Mouse (Mus musculus): ENCODE measurements around the gene Slc1a7. TPM values are rescaled to one million over a fixed set of nuclear protein-coding genes. Genes with fewer than 3 reads are reported as not detected.
A peak's percentile ranks its signal among the peaks of the same experiment; 100 is the strongest.

The Slc1a7 gene
- polyA plus RNA-seq, 1 experiment from 2014 or later = not detected

- 0 out of 2 replicates have a peak, but pooled peaks cover 3% of the 10 kb centered on the region for H3K36me3 ChIP-seq (ENCODE audit: control insufficient read depth, insufficient read depth, low read length)
- H3K4me1 ChIP-seq (ENCODE audit: control insufficient read depth, insufficient read depth, low read length) = no peaks in the 10 kb centered on the region
These were observed 84.5 kb downstream of the Slc1a7 start for GRCm38 (mm10) chr4:108052673-108053072.

DNA sequence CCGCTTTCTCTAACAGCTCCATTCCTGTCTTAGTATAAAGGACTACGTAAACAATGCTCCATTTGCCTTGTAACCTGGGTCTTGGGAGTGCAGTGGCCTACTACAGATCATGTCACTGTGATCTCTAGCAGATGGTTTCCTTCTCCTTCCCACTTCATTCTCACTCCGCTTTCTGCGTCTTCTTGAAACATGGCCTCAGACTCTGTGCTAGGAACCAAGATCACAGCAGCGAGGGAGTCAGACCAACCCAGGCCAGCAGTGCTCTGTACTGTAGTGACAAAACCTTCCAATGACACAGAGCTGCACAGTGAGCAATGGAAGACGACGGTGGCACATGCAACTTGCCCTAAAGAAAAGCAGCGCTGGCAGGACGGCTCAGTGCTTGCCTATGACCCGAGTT is 87.7 kb downstream of the Slc1a7 start:
- Histone ChIP-seq H3K9me3 (ENCODE audit: control insufficient read depth, low read length) (no peaks in the 10 kb centered on the region), H3K27ac (ENCODE audit: low read depth, low read length) (no peak overlapping the region), H3K4me2 (no peak overlapping the region), H3K4me1 (ENCODE audit: control insufficient read depth, insufficient read depth, low read length) (no peaks in the 10 kb centered on the region), H3K36me3 (ENCODE audit: control insufficient read depth, insufficient read depth, low read length) (0 out of 2 replicates have a peak, but pooled peaks cover 3% of the 10 kb centered on the region), H3K27me3 (ENCODE audit: control insufficient read depth, insufficient read depth, low read length) (no peaks in the 10 kb centered on the region), H3K4me3 (ENCODE audit: low read depth, low read length) (no peak overlapping the region), H3K9ac (ENCODE audit: low read length) (no peak overlapping the region)
- 91% methylated on average over 10 of the region's 10 CpGs for WGBS
- ATAC-seq (ENCODE audit: low FRiP score) (no peak), DNase-seq (ENCODE audit: low spot score, missing footprints) (no peak)

More at GRCm38 (mm10) chr4:108052673-108053072, 84.5 kb downstream of the Slc1a7 start:
- Histone ChIP-seq H3K27me3 (ENCODE audit: control insufficient read depth, insufficient read depth, low read length) (no peaks in the 10 kb centered on the region), H3K4me2 (no peak overlapping the region), H3K9me3 (ENCODE audit: control insufficient read depth, low read length) (no peaks in the 10 kb centered on the region), H3K9ac (ENCODE audit: low read length) (no peak overlapping the region), H3K4me3 (ENCODE audit: low read depth, low read length) (no peak overlapping the region), H3K27ac (ENCODE audit: low read depth, low read length) (no peak overlapping the region)
- 88% methylated on average over 8 of the region's 8 CpGs for WGBS
- ATAC-seq (ENCODE audit: low FRiP score) (no peak), DNase-seq (ENCODE audit: low spot score, missing footprints) (no peak)

DNA sequence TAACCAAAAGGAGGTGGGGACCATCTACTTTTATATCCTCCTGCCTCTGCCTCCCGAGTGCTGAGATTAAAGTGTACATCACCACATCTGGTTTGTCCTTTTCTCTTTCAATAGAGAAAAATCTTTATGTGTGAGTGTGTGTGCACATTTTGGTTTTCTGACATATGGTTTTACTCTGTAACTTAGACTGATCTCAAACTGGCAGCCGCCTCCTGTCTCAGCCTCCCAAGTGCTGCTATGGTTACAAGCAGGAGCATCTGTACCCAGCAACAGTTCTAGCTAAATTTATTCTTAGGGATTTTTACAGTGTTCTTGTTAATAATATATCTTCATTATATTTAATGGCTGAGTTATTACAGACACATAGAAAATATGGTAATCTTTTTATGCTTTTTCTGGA is 89.1 kb downstream of the Slc1a7 start:
- Histone ChIP-seq H3K4me1 (ENCODE audit: control insufficient read depth, insufficient read depth, low read length) (no peaks in the 10 kb centered on the region), H3K9ac (ENCODE audit: low read length) (no peak overlapping the region), H3K27ac (ENCODE audit: low read depth, low read length) (no peak overlapping the region), H3K9me3 (ENCODE audit: control insufficient read depth, low read length) (no peaks in the 10 kb centered on the region), H3K36me3 (ENCODE audit: control insufficient read depth, insufficient read depth, low read length) (no peaks in the 10 kb centered on the region), H3K27me3 (ENCODE audit: control insufficient read depth, insufficient read depth, low read length) (no peaks in the 10 kb centered on the region), H3K4me3 (ENCODE audit: low read depth, low read length) (no peak overlapping the region), H3K4me2 (no peak overlapping the region)
- ATAC-seq (ENCODE audit: low FRiP score) = no peak
- no peak for DNase-seq (ENCODE audit: low spot score, missing footprints)
- WGBS = 79% methylated on average over 2 of the region's 2 CpGs

GRCm38 (mm10) chr4:108058166-108058565 is 90.0 kb downstream of the Slc1a7 start:
- Histone ChIP-seq H3K36me3 (ENCODE audit: control insufficient read depth, insufficient read depth, low read length) (no peaks in the 10 kb centered on the region), H3K4me1 (ENCODE audit: control insufficient read depth, insufficient read depth, low read length) (no peaks in the 10 kb centered on the region), H3K9ac (ENCODE audit: low read length) (no peak overlapping the region), H3K27me3 (ENCODE audit: control insufficient read depth, insufficient read depth, low read length) (no peaks in the 10 kb centered on the region), H3K27ac (ENCODE audit: low read depth, low read length) (no peak overlapping the region), H3K4me2 (no peak overlapping the region), H3K4me3 (ENCODE audit: low read depth, low read length) (no peak overlapping the region), H3K9me3 (ENCODE audit: control insufficient read depth, low read length) (no peaks in the 10 kb centered on the region)
- 94% methylated on average over 10 of the region's 10 CpGs for WGBS
- no peak for ATAC-seq (ENCODE audit: low FRiP score)
- no peak for DNase-seq (ENCODE audit: low spot score, missing footprints)

DNA sequence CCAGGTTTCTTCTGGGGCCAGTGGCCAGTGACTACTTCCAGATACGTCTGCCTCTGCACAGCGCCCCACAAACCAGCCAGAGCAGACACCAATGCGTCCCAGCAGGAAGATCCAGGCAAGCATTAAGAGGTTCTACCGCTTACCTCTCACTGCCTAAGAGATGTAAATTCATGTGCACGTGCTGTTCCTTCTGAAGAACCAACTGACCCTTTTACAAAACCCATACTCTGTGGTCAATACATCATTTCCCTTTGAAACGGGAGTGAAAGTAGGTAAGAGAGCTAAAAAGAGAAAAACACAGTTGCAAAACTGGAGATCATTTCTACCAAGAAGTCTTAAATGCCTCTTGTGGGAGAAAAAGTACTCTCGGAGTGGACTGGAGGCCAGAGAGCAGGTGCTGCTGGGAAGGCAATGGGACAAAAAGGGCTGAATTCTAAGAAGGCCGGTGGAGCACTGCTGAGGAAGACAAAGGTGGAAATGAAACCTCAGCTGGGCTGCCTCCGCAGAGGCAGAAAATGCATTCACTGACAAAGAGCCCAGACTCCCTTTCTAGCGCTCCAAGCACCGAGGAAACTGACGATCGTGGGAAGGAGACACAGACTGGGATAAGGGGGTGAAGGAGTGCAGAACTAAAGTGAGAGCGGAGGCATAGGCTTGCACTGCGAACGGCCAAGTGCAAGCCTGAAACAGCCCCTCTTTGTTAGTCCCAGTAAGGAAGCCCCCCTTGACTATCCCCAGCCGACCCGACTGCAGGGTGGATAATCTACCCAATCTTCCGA is 91.7 kb downstream of the Slc1a7 start:
- H3K27me3 ChIP-seq (ENCODE audit: control insufficient read depth, insufficient read depth, low read length) = no peaks in the 10 kb centered on the region
- H3K4me3 ChIP-seq (ENCODE audit: low read depth, low read length) = no peak overlapping the region
- H3K4me2 ChIP-seq = no peak overlapping the region
- DNase-seq (ENCODE audit: low spot score, missing footprints) = no peak
- no peak for ATAC-seq (ENCODE audit: low FRiP score)
- no peaks in the 10 kb centered on the region for H3K9me3 ChIP-seq (ENCODE audit: control insufficient read depth, low read length)
- H3K4me1 ChIP-seq (ENCODE audit: control insufficient read depth, insufficient read depth, low read length) = no peaks in the 10 kb centered on the region
- H3K9ac ChIP-seq (ENCODE audit: low read length) = peak overlapping the region; percentile 47; the same call in 1 of the 2 replicates
- H3K27ac ChIP-seq (ENCODE audit: low read depth, low read length) = 0 out of 2 replicates have a peak overlapping the region, but pooled peaks have one; percentile 25
- no peaks in the 10 kb centered on the region; the same call in 1 of the 2 replicates for H3K36me3 ChIP-seq (ENCODE audit: control insufficient read depth, insufficient read depth, low read length)
- 42% methylated on average over 19 of the region's 19 CpGs for WGBS

DNA sequence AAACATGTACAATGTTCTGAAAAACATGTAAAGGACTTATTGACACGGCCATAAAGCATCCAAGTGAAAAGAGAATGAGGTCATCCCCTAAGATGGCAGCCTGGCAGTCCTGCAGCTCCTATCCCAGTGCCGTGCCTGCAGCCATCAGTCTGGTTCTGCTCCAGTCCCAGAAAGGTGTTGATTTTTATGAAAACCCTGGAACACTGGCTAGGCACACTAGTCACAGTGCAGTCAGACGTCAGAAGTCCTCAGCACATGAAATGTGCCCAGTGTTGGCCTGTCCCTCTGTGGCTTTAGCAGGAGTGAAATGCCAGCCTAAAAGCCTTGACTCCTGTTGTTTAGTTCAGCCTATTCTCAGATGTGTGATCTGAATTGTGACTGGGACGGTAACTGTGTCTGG is 92.6 kb downstream of the Slc1a7 start:
- no peak overlapping the region for H3K4me2 ChIP-seq
- H3K36me3 ChIP-seq (ENCODE audit: control insufficient read depth, insufficient read depth, low read length) = no peaks in the 10 kb centered on the region; the same call in 1 of the 2 replicates
- no peaks in the 10 kb centered on the region for H3K9me3 ChIP-seq (ENCODE audit: control insufficient read depth, low read length)
- no peaks in the 10 kb centered on the region for H3K27me3 ChIP-seq (ENCODE audit: control insufficient read depth, insufficient read depth, low read length)
- no peak overlapping the region for H3K4me3 ChIP-seq (ENCODE audit: low read depth, low read length)
- 80% methylated on average over 4 of the region's 4 CpGs for WGBS
- H3K27ac ChIP-seq (ENCODE audit: low read depth, low read length) = no peak overlapping the region
- H3K4me1 ChIP-seq (ENCODE audit: control insufficient read depth, insufficient read depth, low read length) = no peaks in the 10 kb centered on the region
- ATAC-seq (ENCODE audit: low FRiP score) = no peak
- DNase-seq (ENCODE audit: low spot score, missing footprints) = no peak
- no peak overlapping the region for H3K9ac ChIP-seq (ENCODE audit: low read length)

GRCm38 (mm10) chr4:108062524-108062923 is 94.4 kb downstream of the Slc1a7 start:
- H3K4me2 ChIP-seq = no peak overlapping the region
- 94% methylated on average over 5 of the region's 5 CpGs for WGBS
- no peak overlapping the region for H3K4me3 ChIP-seq (ENCODE audit: low read depth, low read length)

More at GRCm38 (mm10) chr4:108062524-108062923, 94.4 kb downstream of the Slc1a7 start:
- H3K9me3 ChIP-seq (ENCODE audit: control insufficient read depth, low read length) = no peaks in the 10 kb centered on the region
- no peak overlapping the region for H3K27ac ChIP-seq (ENCODE audit: low read depth, low read length)
- no peak for ATAC-seq (ENCODE audit: low FRiP score)
- no peaks in the 10 kb centered on the region; the same call in 1 of the 2 replicates for H3K36me3 ChIP-seq (ENCODE audit: control insufficient read depth, insufficient read depth, low read length)
- no peaks in the 10 kb centered on the region for H3K27me3 ChIP-seq (ENCODE audit: control insufficient read depth, insufficient read depth, low read length)
- no peak overlapping the region for H3K9ac ChIP-seq (ENCODE audit: low read length)
- no peaks in the 10 kb centered on the region for H3K4me1 ChIP-seq (ENCODE audit: control insufficient read depth, insufficient read depth, low read length)
- no peak for DNase-seq (ENCODE audit: low spot score, missing footprints)

Other genes starting within 250 kb of the Slc1a7 start
- 21.3 and 21.4 TPM in 2 replicates for gene Lrp8, start 166.1 kb upstream of the Slc1a7 start, polyA plus RNA-seq (2014; fragmentation: Nextera tagmentation; extraction: Ambion mirVana)
- 268 and 272 TPM in 2 replicates for gene Magoh, start 88.6 kb upstream of the Slc1a7 start, polyA plus RNA-seq (2014; fragmentation: Nextera tagmentation; extraction: Ambion mirVana)
- gene 0610037L13Rik, start 78.5 kb upstream of the Slc1a7 start, polyA plus RNA-seq (2014; fragmentation: Nextera tagmentation; extraction: Ambion mirVana) = 130 and 134 TPM in 2 replicates
- 34.2 and 35.5 TPM in 2 replicates for gene Cpt2, start 44.7 kb upstream of the Slc1a7 start, polyA plus RNA-seq (2014; fragmentation: Nextera tagmentation; extraction: Ambion mirVana)
- 0.21 and 0.45 TPM in 2 replicates for gene Podn, start 128.1 kb downstream of the Slc1a7 start, polyA plus RNA-seq (2014; fragmentation: Nextera tagmentation; extraction: Ambion mirVana)
- 233 and 236 TPM in 2 replicates for gene Scp2, start 176.7 kb downstream of the Slc1a7 start, polyA plus RNA-seq (2014; fragmentation: Nextera tagmentation; extraction: Ambion mirVana)
- gene Echdc2, start 197.1 kb downstream of the Slc1a7 start, polyA plus RNA-seq (2014; fragmentation: Nextera tagmentation; extraction: Ambion mirVana) = 11.7 and 13.8 TPM in 2 replicates
- gene Zyg11a, start 249.7 kb downstream of the Slc1a7 start, polyA plus RNA-seq (2014; fragmentation: Nextera tagmentation; extraction: Ambion mirVana) = not detected in 2 replicates